Mouse (Mus musculus) spleen, adult 2 months (tissue): ENCODE results near the gene Scfd2.

Source experiments
- CTCF ChIP-seq: fragments of 200-500 bp; IDR thresholded peaks from 2 replicates; pipeline ENCODE4 v1.5.1; 2011; ENCODE audit warnings: mild to moderate bottlenecking, inconsistent platforms; ENCODE audit not compliant: insufficient read depth, insufficient read length, insufficient replicate concordance; ENCODE audit errors: extremely low read depth
- POLR2A ChIP-seq: fragments of 200-500 bp; IDR thresholded peaks from 2 replicates; pipeline ENCODE4 v1.6.1; 2011; ENCODE audit warnings: low read depth, low read length, inconsistent platforms

GRCm38 (mm10) chr5:74230525-74230924, 301.0 kb downstream of the Scfd2 start:
- TF ChIP-seq POLR2A (no peak), CTCF (no peak)
